Mouse (Mus musculus): ENCODE results near the gene Ift172.

The Ift172 gene

DNA sequence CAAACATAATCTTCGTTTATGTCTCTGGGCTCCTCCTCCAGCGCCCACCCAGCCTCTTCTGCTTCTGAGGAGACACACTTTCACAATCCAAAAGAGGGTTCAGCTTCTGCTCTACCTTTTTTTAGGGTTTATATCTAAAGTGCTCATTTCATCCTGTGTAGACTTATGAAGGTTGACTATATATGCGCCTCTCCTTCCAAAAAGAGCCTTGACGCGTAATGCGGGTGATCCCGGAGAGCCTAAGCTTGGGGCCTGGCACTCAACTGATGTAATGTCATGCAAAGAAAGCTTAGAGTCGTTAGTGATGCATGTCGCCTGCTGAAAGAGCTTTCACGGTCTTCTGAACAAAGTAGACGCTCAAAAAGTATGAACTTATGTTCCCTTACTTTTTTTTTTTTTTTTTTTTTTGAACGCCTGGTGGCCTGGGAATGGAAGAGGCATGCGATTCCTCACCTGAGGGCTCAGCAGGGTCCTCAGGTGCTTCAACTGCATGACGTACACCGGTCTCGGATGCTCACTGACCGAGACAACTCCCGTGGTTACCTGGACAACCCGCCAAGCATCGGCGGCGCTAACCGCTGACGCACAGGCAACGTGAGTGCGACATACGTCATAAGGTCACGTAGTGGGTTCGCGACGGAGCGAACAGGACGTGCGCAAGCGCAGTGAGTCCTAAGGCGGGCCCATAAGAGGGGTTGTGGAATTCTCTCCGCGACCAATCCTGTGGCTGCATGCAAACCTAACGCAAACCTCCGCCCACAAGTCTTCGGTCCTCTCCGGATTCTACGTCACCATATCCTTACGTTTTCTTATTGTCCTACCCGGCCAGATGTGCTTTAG, at the start of gene Ift172:
Gene Ift172 (minus strand): TSS at position 596 of the 840 bp plus-strand sequence.
- peak; percentile 98 for DNase-seq (ENCODE audit: low spot score in 2 of 2)

DNA sequence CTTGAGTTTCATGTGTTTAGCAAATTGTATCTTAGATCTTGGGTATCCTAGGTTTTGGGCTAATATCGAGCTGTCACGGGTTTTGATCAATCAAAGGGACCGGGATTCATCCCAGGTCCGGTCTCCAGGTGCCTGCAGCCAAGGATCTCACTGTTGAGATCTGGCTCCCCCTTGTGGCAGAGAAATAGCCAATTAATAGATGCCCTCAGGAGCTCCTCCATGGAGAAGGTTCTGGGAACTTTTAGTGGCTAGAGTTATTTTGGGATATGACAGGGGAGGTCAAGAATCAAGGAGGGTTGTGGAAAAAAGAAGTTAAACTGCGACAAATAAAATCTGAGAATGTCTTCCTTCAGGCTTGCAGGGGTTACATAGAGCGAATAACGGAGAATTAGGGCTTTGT, 37.3 kb upstream of the Ift172 start:
- peak; percentile 47 to 63 for DNase-seq (ENCODE audit: low spot score in 2 of 2)

DNA sequence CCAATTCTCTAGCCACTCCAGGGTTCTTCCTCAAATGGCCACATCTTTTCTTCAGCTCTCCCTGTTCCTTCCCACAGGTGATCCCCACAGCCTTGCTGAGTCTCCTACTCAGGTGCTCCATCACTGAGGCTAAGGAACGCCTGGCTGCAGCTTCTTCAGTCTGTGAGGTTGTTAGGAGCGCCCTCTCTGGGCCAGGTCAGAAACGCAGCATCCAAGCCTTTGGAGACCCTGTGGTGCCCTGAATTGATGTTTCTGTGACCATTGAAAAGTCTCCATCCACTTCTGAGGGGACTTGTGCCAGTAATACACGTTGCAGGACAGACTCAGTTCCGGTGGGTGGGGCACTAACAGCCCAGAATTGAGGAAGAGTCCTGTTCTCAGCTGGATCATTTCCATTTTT, 35.9 kb upstream of the Ift172 start:
- no peak for DNase-seq (ENCODE audit: low spot score in 2 of 2)

DNA sequence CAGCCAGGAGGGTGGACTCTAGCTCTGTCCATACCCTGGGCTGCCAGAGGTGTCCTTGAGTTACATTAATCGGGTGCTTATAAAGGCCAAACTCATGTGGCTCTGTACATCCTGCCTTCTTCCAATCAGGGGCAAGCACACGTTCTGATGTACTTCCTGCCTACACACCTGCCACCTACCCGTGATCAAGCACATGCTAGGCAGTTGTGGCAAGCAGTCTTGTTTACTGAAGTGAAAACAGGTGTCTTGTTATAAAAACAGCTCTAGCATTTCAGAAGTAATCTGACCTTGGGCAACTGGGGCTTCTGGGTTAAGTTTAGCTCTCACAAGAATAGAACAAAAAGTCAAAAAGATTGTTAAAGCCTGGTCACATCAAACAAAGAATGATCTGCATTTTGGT, 33.2 kb upstream of the Ift172 start:
- no peak for DNase-seq (ENCODE audit: low spot score in 2 of 2)

DNA sequence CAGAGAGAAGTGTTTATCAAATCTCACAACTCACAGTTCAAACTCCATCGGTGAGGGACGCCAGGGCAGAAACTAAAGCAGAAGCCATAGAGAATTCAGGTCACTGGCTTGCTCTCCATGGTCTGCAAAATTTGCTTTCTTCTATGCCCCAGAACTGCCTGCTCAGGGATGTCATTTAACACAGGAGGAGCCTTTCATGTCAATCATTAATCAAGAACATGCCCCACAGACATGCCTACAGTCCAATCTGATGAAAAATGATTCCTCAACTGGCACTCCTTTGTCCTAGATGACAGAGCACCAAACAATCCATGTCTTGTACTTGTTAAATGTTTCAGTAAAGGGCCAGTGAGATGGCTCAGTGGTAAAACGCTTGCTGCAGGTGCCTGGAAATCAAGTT, 31.9 kb upstream of the Ift172 start:
- no peak for DNase-seq (ENCODE audit: low spot score in 2 of 2)

DNA sequence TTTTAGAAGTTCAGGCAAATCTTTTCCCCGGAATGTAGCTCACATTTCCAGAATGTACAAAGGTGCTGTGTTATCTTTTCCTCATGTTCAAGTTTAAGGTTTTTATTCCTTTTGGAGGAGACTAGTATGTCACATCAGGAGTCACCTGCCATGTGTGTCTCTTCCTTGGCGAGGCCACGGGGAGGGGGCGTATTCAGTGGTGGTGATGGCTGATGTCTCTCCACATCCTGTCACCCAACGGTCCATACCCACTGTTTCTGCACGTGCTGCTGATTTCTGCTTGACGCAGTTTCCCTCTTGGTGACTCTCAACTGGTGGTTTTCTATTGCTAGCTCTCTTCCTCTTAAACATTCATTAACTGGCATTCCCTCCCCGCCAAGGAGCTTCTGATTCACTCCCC, 21.9 kb upstream of the Ift172 start:
- DNase-seq (ENCODE audit: low spot score in 2 of 2), result no peak

DNA sequence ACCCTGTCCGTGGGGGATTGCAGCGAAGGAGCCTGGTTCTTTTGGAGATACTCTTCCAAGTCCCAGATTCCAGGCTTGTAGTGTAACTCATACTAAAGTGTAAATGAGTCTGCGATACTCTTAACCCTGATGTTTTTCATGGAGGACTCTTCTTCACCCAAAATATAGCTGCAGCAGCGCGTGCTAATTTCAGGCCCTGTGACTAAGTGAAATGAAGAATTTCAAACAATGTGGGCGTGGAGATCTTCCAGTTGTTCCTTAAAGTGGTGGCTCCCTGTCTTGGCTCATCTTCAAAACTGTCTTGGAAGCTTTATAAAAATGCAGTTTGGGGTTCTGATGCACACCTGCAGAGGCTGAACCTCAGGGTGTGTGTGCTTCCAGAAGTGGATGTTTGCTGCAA, 12.2 kb upstream of the Ift172 start:
- DNase-seq (ENCODE audit: low spot score in 2 of 2), result no peak

DNA sequence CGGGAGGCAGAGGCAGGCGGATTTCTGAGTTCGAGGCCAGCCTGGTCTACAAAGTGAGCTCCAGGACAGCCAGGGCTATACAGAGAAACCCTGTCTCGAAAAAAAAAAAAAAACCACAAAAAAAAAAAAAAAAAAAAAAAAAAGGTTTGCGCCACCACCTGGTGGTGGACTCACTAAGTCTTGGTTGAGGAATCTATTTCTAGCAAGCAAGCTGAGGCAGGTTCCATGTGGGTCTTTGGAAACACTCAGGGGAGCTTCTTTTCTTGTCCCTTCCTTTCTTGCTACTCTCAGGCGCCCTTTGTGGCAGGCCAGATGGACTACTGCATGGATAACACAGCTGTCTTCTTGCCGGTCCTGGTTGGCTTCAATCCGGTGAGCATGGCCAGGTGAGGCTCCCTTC, 10.9 kb upstream of the Ift172 start:
- DNase-seq (ENCODE audit: low spot score in 2 of 2), result no peak

DNA sequence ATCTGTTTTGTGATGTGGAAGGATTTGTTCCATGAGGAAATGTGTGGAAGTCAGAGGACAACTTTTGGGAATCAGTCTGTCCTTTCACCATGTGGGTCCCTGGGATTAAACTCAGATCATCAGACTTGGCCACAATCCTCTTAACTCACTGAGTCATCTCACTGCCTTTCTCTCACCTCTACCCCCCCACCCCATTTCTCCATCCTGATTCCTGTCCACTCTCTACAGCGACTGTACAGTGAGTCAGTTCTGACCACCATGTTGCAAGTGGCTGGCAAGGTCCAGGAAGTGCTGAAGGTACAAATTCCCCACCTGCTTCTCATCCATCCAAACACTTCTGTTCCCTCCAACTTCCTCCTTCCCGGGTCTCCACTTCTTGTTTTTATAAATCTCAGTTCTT, 7.6 kb upstream of the Ift172 start:
- no peak for DNase-seq (ENCODE audit: low spot score in 2 of 2)

DNA sequence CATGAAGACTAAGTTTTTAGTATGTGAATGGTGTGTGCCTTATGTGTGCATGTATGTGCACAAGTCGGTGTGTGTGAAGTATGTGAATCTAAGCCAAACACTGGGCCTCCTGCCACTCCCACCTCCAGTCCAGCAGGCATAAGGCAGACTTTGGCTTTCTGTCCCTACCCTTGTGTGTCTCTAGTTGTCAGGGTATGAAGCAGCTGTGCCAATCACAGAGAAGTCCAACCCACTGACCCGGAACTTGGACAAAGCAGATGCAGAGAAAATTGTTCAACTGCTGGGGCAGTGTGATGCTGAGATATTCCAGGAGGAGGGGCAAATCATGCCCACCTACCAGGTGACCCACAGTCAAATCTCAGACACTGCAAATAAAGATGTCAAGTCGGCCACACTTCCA, 7.1 kb upstream of the Ift172 start:
- DNase-seq (ENCODE audit: low spot score in 2 of 2), result no peak

DNA sequence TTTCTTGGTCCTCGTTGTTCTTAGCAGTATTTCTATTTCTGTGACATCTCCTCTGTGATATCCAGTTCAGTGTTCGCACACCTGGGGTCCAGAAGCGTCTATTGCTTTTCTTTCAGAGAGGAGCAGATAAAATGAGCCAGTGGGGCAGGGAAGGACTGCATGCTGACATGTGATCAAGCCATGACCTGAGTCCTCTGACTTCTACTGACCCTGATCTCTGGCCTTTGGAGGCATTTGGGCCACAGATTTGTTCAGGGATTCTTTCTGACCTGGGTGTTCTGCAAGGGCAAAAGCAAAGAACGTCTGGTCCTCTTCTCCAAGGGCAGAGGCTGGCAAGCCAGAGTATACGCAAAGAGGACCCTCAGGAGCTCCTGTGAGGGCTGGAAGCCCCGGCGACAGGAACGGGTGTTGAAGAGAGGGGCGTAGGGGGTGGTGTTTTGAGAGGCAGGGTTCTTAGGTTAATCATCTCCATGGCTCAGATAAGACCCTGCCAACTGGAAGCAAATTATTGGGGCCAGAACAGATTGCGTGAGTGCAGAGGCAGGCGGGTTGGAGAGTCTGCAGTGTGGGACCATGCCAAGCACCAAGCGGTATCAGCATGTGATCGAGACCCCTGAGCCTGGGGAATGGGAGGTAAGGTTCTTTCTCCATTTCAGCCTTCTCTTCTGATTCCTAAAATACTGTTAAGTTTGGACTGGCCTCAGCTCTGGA, 6.3 kb upstream of the Ift172 start, which contains the start of gene Gckr:
Gene Gckr (plus strand): TSS at position 397 of the 711 bp plus-strand sequence.
- no peak for DNase-seq (ENCODE audit: low spot score in 2 of 2)

DNA sequence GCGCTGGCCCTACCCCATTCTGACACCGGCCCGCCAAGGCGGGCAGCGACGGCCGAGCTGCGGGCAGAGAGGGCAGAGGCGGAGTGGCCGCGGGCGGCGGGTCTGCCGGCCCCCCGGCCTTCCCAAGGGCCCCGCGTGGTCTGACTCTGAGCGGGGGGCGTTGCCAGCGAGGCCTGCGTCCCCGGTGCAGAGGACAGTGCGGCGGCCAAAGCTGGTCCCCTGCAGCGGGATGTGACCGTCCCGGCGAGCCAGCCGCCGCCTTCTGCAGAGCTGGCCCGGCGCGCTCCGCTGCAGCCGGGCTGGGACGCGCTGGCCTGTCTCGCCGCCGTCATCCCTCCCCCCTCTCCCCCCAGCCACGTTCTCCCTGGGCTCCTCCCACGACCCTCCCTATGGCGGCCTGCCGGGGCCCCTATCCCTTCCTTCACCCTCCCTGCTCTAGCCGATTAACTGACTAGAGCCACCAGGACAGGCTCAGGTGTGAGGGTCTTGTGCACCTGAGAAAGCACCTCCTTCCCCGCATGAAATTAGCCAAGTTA, 4.8 kb upstream of the Ift172 start, which contains the start of gene Fndc4:
Gene Fndc4 (minus strand): TSS at position 475 of the 536 bp plus-strand sequence.
- DNase-seq (ENCODE audit: low spot score in 2 of 2), result peak; percentile 80 to 83

DNA sequence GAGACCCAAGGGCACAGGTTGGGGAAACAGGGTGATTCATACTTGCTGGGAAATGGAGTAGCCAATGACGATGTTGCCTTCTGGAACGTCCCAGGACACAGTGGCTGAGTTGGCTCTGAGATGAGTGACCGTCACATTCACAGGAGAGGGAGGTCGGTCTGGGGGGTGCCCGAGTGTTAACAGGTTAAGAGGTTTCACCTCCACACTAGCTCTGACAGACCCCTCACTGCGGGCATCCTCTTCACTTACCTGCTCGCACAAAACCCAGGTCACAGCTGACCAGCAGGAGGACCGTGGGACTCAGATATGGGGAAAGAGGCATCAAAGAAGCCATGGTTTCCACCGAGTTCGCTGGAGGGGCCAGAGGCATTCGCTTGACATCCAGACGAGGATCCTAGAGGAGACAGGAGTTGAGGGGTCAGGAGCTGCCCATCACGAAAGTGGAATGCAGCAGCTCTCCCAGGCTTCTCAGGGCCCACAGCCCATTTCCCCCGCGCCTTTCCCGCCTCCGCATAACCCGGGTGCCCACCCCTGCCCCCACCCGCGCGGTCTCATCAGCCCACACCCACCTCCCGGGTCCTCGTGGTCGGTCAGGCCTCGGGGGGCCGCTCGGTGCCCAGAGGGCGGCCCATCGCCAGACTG, 4.2 kb upstream of the Ift172 start:
- no peak for DNase-seq (ENCODE audit: low spot score in 2 of 2)

DNA sequence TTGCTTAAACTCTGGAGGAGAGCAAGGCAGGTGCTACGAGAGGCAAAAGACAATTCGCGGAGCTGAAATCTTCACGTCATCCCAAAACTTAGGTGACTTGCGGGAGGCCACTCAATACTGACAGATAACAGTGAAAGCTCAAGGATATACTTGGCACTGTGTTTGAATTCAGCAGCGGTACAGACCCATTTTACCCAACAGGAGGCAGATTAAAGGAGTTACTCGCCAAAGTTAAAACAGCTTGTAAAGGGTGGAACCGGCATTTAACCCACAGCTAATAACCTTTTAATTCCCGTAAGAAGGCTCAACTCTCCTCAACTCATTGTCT, 409 bp upstream of the Ift172 start:
- no peak for DNase-seq (ENCODE audit: low spot score in 2 of 2)

DNA sequence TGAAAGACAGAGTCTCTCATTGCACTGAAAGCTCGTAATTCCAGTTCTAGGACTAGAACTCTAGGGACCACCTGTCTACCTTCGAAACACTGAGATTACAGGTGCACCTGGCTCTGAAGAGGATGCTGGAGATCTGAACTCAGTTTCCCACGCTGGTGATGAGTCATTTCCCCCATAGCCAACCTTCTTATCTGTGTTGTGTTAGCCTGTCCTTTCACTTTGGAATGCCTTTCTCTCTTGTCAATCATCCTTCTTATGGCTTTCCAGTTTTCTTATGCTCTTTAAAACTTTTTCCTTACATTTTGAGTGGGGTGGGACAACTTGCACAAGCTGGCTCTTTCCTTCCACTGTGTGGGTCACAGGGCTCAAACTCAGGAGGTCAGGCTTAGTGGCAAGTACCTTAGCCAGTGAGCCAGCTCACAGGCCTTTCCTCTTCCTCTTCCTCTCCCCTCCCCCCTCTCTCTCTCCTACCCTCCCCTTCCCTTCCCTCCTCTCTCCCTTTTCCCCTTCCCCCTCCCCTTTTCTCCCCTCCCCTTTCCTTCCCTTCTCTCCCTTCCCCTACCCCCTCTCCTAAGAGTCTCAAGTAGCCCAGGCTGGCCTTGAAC, 1.2 kb downstream of the Ift172 start:
- no peak for DNase-seq (ENCODE audit: low spot score in 2 of 2)

DNA sequence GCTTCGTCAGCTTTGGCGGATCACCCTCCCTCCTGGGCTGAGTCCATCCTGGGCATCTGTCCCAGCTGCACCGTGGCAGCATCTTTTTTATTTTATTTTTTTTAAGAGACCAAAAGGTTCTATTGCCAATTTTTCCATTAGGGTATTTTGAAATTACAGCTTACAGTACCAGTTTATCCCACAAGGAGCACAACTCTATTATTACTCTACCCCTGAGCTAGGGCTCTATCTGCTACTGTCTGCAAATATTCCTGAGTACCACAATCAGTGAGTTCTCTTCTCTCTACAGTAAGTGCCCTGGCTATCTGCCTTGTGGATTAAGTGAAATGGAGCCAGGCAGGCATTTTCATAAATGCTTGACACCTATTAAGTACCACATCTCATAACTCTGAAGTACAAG, 2.3 kb downstream of the Ift172 start:
- no peak for DNase-seq (ENCODE audit: low spot score in 2 of 2)

DNA sequence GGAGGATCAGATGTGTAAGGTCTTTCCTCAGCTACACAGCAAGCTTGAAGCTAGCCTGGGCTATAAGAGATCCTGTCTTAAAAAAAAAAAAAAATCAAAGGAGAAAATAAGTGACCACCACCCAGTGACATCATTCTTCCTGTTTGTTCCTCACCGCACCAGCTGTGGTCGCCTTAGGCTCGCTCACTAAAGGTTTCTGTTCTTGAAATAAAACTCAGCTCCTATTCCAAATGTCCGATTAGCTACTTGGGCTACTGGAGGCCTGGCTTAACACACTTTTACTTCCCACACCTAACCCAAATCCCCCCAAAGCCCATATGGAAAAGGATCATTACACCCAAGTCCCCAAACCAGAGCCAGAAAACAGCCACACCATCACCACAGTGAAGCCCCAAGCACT, 2.7 kb downstream of the Ift172 start:
- no peak for DNase-seq (ENCODE audit: low spot score in 2 of 2)

DNA sequence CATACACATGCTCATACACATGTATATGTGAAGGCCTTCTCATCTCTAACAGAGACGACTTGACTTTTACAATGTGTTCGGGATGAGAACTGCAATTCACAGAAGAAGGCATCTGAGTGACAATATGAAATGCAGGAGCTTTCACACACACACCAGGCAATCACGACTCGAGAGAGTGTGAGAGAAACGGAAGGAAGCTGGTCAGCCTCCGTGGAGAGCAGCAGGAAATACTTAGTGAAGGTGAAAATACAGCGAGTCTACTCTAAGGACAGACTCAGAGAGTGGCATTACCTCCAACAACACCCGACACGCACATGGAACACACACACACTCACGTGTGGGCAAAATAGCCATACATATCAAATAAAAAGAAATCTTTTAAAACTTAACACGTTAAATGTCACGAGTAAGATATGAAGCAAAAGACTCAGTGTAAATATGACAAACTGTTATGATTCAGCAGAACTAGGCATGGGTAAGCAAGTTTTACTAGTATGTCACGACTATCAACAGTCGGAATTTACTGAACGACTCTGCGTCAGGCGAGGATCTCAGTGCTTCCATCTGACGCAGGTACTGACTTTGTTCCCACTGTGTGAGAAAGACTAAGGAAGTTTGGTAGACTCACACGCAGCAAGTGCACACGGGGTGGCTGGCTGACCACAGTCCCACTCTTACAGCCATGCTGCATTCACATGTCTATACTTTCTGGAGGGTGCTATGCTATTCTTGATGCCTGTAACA, 11.5 kb downstream of the Ift172 start:
- DNase-seq (ENCODE audit: low spot score in 2 of 2), result no peak

DNA sequence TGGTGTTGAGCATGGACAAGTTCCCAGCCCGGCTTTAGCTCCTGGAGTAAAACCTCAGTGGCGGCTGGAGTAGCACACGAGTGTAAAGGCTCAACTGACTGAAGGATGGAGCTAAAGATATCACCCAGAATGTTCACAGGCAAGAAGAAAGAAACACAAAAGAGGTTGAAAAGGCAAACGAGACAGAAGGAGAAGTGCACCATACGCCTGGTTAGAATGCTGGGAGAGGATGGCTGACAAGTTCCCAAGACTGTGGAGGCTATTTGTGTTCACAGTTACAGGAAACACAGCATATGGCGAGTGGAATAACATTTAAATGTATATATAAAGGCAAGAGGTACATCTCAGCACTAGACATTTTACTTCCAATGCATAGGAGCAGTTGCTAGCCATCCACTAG, 17.9 kb downstream of the Ift172 start:
- DNase-seq (ENCODE audit: low spot score in 2 of 2), result no peak

DNA sequence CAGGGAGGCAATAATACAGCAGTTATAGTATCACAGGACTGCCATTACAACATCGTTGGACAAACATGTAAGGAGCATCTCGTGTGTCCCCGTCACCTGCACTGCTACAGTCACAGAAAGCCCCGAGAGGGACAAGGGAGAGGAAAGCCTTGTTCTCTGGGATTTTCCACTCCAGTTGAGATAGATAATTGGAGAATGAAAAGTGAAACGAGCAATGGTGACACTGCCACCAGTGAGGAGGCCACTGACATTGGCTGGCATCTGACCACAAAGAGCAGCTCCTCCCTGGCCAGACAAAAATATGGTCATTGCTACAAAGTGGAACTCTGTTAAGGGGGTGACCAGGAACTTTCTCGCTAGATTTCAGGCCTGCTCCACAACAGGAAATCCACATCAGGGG, 23.2 kb downstream of the Ift172 start:
- no peak for DNase-seq (ENCODE audit: low spot score in 2 of 2)

DNA sequence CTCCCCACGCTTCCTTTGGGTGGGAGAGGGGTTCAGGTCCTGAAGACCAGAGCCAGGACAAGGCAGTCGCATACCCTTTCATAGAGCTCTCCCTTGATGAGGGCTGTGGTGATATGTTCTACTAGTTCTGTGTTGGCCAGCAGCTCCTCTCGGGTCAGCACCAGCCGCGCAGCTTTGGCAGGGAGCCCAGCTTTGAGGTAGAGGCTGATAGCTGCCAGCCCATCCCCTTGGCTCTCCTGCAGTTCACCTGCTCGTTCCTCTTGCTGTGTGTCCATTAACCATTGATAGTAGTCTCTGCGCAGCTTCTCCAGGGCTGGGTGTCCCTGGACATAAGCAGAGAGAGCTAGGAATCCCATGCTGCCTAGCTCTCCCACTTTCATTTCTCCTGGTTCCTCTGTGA, 24.8 kb downstream of the Ift172 start:
- DNase-seq (ENCODE audit: low spot score in 2 of 2), result no peak

All from right cerebral cortex, postnatal 10 days (tissue).